Mouse (Mus musculus) forebrain, embryonic 16.5 days (tissue): ENCODE data around the gene Tex29. TPM values are rescaled to one million over a fixed set of nuclear protein-coding genes. Genes with fewer than 3 reads are reported as not detected.
A peak's percentile ranks its signal among the peaks of the same experiment; 100 is the strongest.

Experiments
- ATAC-seq: fragments of 200-750 bp; cut with Nextera tagmentation; 2 replicates; pipeline ENCODE4 v1.8.0; 2017; ENCODE audit warnings: mild to moderate bottlenecking, moderate library complexity
- H3K27ac ChIP-seq: fragments of 300-500 bp; sonication (generic); 2 replicates; pipeline ENCODE4 v1.5.1; 2014; ENCODE audit warnings: low read length, control low read depth
- H3K27me3 ChIP-seq: fragments of 300-500 bp; sonication (generic); replicated peaks from 2 replicates; pipeline ENCODE4 v1.6.1; 2014; ENCODE audit warnings: low read length; ENCODE audit not compliant: control insufficient read depth, insufficient read depth
- H3K36me3 ChIP-seq: fragments of 300-500 bp; sonication (generic); 2 replicates; pipeline ENCODE4 v1.6.1; 2014; ENCODE audit not compliant: control insufficient read depth, insufficient read depth
- H3K4me1 ChIP-seq: fragments of 300-500 bp; sonication (generic); replicated peaks from 2 replicates; pipeline ENCODE4 v1.6.1; 2014; ENCODE audit warnings: low read length; ENCODE audit not compliant: control insufficient read depth, insufficient read depth
- H3K4me2 ChIP-seq: fragments of 300-500 bp; sonication (generic); 2 replicates; pipeline ENCODE4 v1.6.1; 2014; ENCODE audit warnings: mild to moderate bottlenecking, low read length, control low read depth
- H3K4me3 ChIP-seq: fragments of 300-500 bp; sonication (generic); replicated peaks from 2 replicates; pipeline ENCODE4 v1.5.1; 2014; ENCODE audit warnings: mild to moderate bottlenecking, low read length, control low read depth
- H3K9ac ChIP-seq: fragments of 300-500 bp; sonication (generic); replicated peaks from 2 replicates; pipeline ENCODE4 v1.6.1; 2014; ENCODE audit warnings: low read depth, low read length, control low read depth
- H3K9me3 ChIP-seq: fragments of 300-500 bp; sonication (generic); 2 replicates; pipeline ENCODE4 v1.6.1; 2016; ENCODE audit warnings: low read length; ENCODE audit not compliant: control insufficient read depth
- WGBS: fragments of 180-500 bp; shearing (Covaris S2); extraction: QIAGEN DNeasy Blood & Tissue Kit; methylation state at CpG from one replicate; pipeline ENCODE4 v1.1.7; 2014; 5-methylcytosine and 5-hydroxymethylcytosine counted together
- polyA plus RNA-seq: library from polyadenylated mRNA; unstranded; fragments of >200 nt; fragmentation: Nextera tagmentation; extraction: Ambion mirVana; gene quantifications from 2 replicates; pipeline ENCODE4 v1.2.1, GENCODE M21; 2015

Tex29 gene
- polyA plus RNA-seq, 1 experiment from 2014 or later = 0.66 TPM

- no peaks in the 10 kb centered on the region for H3K9me3 ChIP-seq
- H3K4me3 ChIP-seq = no peak overlapping the region
- no peaks in the 10 kb centered on the region for H3K27me3 ChIP-seq
- H3K4me2 ChIP-seq = no peak overlapping the region
- H3K27ac ChIP-seq = no peak overlapping the region
- H3K4me1 ChIP-seq = peaks cover 7% of the 10 kb centered on the region
- H3K36me3 ChIP-seq = peaks cover 38% of the 10 kb centered on the region
- H3K9ac ChIP-seq = no peak overlapping the region
- WGBS = 86% methylated on average over 9 of the region's 9 CpGs
- no peak for ATAC-seq
Observed at GRCm38 (mm10) chr8:11822550-11823060, 17.7 kb upstream of the Tex29 start.

- Histone ChIP-seq H3K36me3 (peaks cover 19% of the 10 kb centered on the region), H3K9me3 (no peaks in the 10 kb centered on the region), H3K27ac (no peak overlapping the region), H3K9ac (no peak overlapping the region), H3K27me3 (no peaks in the 10 kb centered on the region), H3K4me2 (no peak overlapping the region), H3K4me1 (peaks cover 23% of the 10 kb centered on the region), H3K4me3 (no peak overlapping the region)
- WGBS = 76% methylated on average over 3 of the region's 3 CpGs
- ATAC-seq = no peak
Observed at GRCm38 (mm10) chr8:11825756-11826155, 14.5 kb upstream of the Tex29 start.

- Histone ChIP-seq H3K27me3 (no peaks in the 10 kb centered on the region), H3K4me1 (peaks cover 26% of the 10 kb centered on the region), H3K9ac (no peak overlapping the region), H3K4me3 (no peak overlapping the region), H3K36me3 (peaks cover 12% of the 10 kb centered on the region), H3K9me3 (no peaks in the 10 kb centered on the region), H3K4me2 (no peak overlapping the region), H3K27ac (peak overlapping the region; percentile 47; the same call in 1 of the 2 replicates)
- no peak for ATAC-seq
- WGBS = 29% methylated on average over 3 of the region's 3 CpGs
Observed at GRCm38 (mm10) chr8:11827312-11827711, 13.0 kb upstream of the Tex29 start.

GRCm38 (mm10) chr8:11830214-11831046 lies 9.8 kb upstream of the Tex29 start:
- 37% methylated on average over 16 of the region's 16 CpGs for WGBS
- H3K27ac ChIP-seq = peak overlapping the region; percentile 24
- H3K36me3 ChIP-seq = peaks cover 13% of the 10 kb centered on the region
- peaks cover 26% of the 10 kb centered on the region for H3K4me1 ChIP-seq
- H3K9ac ChIP-seq = 0 out of 2 replicates have a peak overlapping the region, but pooled peaks have one; percentile 3
- H3K9me3 ChIP-seq = no peaks in the 10 kb centered on the region
- H3K4me3 ChIP-seq = no peak overlapping the region
- H3K27me3 ChIP-seq = no peaks in the 10 kb centered on the region
- no peak overlapping the region for H3K4me2 ChIP-seq
- peak; percentile 61 for ATAC-seq

GRCm38 (mm10) chr8:11831174-11831573 lies 9.1 kb upstream of the Tex29 start:
- Histone ChIP-seq H3K36me3 (peaks cover 13% of the 10 kb centered on the region), H3K9me3 (no peaks in the 10 kb centered on the region), H3K27ac (no peak overlapping the region; the same call in 1 of the 2 replicates), H3K4me3 (no peak overlapping the region), H3K4me2 (no peak overlapping the region), H3K27me3 (no peaks in the 10 kb centered on the region), H3K9ac (no peak overlapping the region), H3K4me1 (peaks cover 26% of the 10 kb centered on the region)
- 82% methylated on average over 10 of the region's 10 CpGs for WGBS
- no peak for ATAC-seq

- 91% methylated on average over 5 of the region's 5 CpGs for WGBS
- Histone ChIP-seq H3K9me3 (no peaks in the 10 kb centered on the region), H3K36me3 (peaks cover 13% of the 10 kb centered on the region), H3K27me3 (no peaks in the 10 kb centered on the region), H3K9ac (no peak overlapping the region), H3K4me3 (no peak overlapping the region), H3K4me1 (peaks cover 26% of the 10 kb centered on the region), H3K4me2 (no peak overlapping the region), H3K27ac (no peak overlapping the region)
- ATAC-seq = no peak
Observed at GRCm38 (mm10) chr8:11831939-11832338, 8.3 kb upstream of the Tex29 start.

GRCm38 (mm10) chr8:11833157-11833556 lies 7.1 kb upstream of the Tex29 start:
- WGBS = 89% methylated on average over 4 of the region's 4 CpGs
- peaks cover 13% of the 10 kb centered on the region for H3K36me3 ChIP-seq
- no peak overlapping the region for H3K4me3 ChIP-seq
- no peak for ATAC-seq
- H3K27me3 ChIP-seq = no peaks in the 10 kb centered on the region
- H3K9ac ChIP-seq = no peak overlapping the region
- no peaks in the 10 kb centered on the region for H3K9me3 ChIP-seq
- H3K27ac ChIP-seq = no peak overlapping the region
- H3K4me1 ChIP-seq = peaks cover 14% of the 10 kb centered on the region
- H3K4me2 ChIP-seq = no peak overlapping the region

- no peak for ATAC-seq
- peaks cover 13% of the 10 kb centered on the region for H3K36me3 ChIP-seq
- H3K9me3 ChIP-seq = no peaks in the 10 kb centered on the region
- H3K27me3 ChIP-seq = no peaks in the 10 kb centered on the region
- H3K4me2 ChIP-seq = no peak overlapping the region
- no peak overlapping the region for H3K27ac ChIP-seq
- H3K4me3 ChIP-seq = no peak overlapping the region
- H3K4me1 ChIP-seq = peaks cover 14% of the 10 kb centered on the region
- H3K9ac ChIP-seq = no peak overlapping the region
- WGBS = 85% methylated on average over 5 of the region's 5 CpGs
Observed at GRCm38 (mm10) chr8:11834200-11834599, 6.1 kb upstream of the Tex29 start.

GRCm38 (mm10) chr8:11834691-11835090 lies 5.6 kb upstream of the Tex29 start:
- Histone ChIP-seq H3K9me3 (no peaks in the 10 kb centered on the region), H3K4me1 (peaks cover 14% of the 10 kb centered on the region), H3K27me3 (no peaks in the 10 kb centered on the region), H3K36me3 (peaks cover 13% of the 10 kb centered on the region), H3K9ac (no peak overlapping the region), H3K4me3 (no peak overlapping the region), H3K4me2 (no peak overlapping the region), H3K27ac (no peak overlapping the region)
- 93% methylated on average over 16 of the region's 16 CpGs for WGBS
- ATAC-seq = no peak
